21 mouse cellular contexts compared by ENCODE assay signal in genomic region chr14:117923667-117924066, GRCm38 (mm10).
DNase-seq lines count a peak whose midpoint lies in the region; ATAC-seq and TF ChIP-seq lines count a peak whose summit lies in the region.
"Had no signal": no experiment of that assay in that cellular context is flagged by ENCODE, and none has a peak within 500 bp of the region (broad histone marks: within the 10 kb centered on the region; RNA-seq: fewer than 3 reads in every experiment).

No protein-coding gene starts in this region.

- H3K36me3 ChIP-seq in forebrain, postnatal 0 days (ENCODE audit: insufficient read depth) = no peaks in the 10 kb centered on the region
- no peaks in the 10 kb centered on the region for H3K36me3 ChIP-seq in forebrain, embryonic 10.5 days (replicated peaks)
- no peaks in the 10 kb centered on the region for H3K36me3 ChIP-seq in intestine, postnatal 0 days (ENCODE audit: control insufficient read depth, insufficient read depth)
- no peaks in the 10 kb centered on the region for H3K36me3 ChIP-seq in intestine, embryonic 15.5 days
- H3K36me3 ChIP-seq: forebrain, embryonic 15.5 days; heart, embryonic 13.5 days; limb, embryonic 15.5 days; stomach, embryonic 15.5 days had no signal

- WGBS in forebrain, postnatal 0 days = 81% methylated on average over 8 of the region's 8 CpGs
- WGBS in forebrain, embryonic 10.5 days = 76% methylated on average over 8 of the region's 8 CpGs
- 87% methylated on average over 8 of the region's 8 CpGs for WGBS in intestine, postnatal 0 days
- 82% methylated on average over 8 of the region's 8 CpGs for WGBS in intestine, embryonic 15.5 days

- 0 out of 2 replicates have a peak, but pooled peaks have one; percentile 30 for TF ChIP-seq CTCF in forebrain, postnatal 0 days (IDR thresholded peaks at IDR 0.05; ENCODE audit: low read depth)
- TF ChIP-seq CTCF in intestine, postnatal 0 days (IDR thresholded peaks at IDR 0.05; ENCODE audit: low read depth) = 0 out of 2 replicates have a peak, but pooled peaks have one; percentile 10

- no peaks in the 10 kb centered on the region for H3K9me3 ChIP-seq in forebrain, postnatal 0 days (ENCODE audit: low read length)
- no peaks in the 10 kb centered on the region for H3K9me3 ChIP-seq in forebrain, embryonic 10.5 days
- no peaks in the 10 kb centered on the region for H3K9me3 ChIP-seq in intestine, postnatal 0 days (ENCODE audit: control insufficient read depth)
- H3K9me3 ChIP-seq in intestine, embryonic 15.5 days = no peaks in the 10 kb centered on the region
- H3K9me3 ChIP-seq: forebrain, embryonic 15.5 days; heart, embryonic 13.5 days; limb, embryonic 15.5 days; stomach, embryonic 15.5 days had no signal

- H3K4me2 ChIP-seq in forebrain, postnatal 0 days (ENCODE audit: low read depth) = no peak overlapping the region
- no peak overlapping the region for H3K4me2 ChIP-seq in intestine, postnatal 0 days (replicated peaks; ENCODE audit: low read depth)
- no peak overlapping the region for H3K4me2 ChIP-seq in intestine, embryonic 15.5 days (replicated peaks)
- H3K4me2 ChIP-seq: forebrain, embryonic 15.5 days; heart, embryonic 13.5 days; limb, embryonic 15.5 days; stomach, embryonic 15.5 days had no signal

- H3K4me3 ChIP-seq in forebrain, postnatal 0 days (ENCODE audit: low read depth, low read length) = no peak overlapping the region
- H3K4me3 ChIP-seq in forebrain, embryonic 10.5 days = no peak overlapping the region
- no peak overlapping the region for H3K4me3 ChIP-seq in intestine, postnatal 0 days (ENCODE audit: low read depth, low read length)
- no peak overlapping the region for H3K4me3 ChIP-seq in intestine, embryonic 15.5 days (replicated peaks)
- H3K4me3 ChIP-seq: forebrain, embryonic 15.5 days; heart, embryonic 13.5 days; limb, embryonic 15.5 days; stomach, embryonic 15.5 days had no signal

- no peak for ATAC-seq in forebrain, postnatal 0 days
- no peak for ATAC-seq in intestine, postnatal 0 days
- no peak for ATAC-seq in intestine, embryonic 15.5 days
- ATAC-seq: forebrain, embryonic 15.5 days; liver, postnatal 0 days; Patski had no signal

- no peaks in the 10 kb centered on the region for H3K27me3 ChIP-seq in forebrain, postnatal 0 days (ENCODE audit: insufficient read depth, low read length)
- no peaks in the 10 kb centered on the region for H3K27me3 ChIP-seq in forebrain, embryonic 10.5 days (ENCODE audit: poor library complexity, severe bottlenecking)
- H3K27me3 ChIP-seq in intestine, postnatal 0 days (replicated peaks; ENCODE audit: control insufficient read depth, insufficient read depth, low read length) = no peaks in the 10 kb centered on the region
- H3K27me3 ChIP-seq in intestine, embryonic 15.5 days (replicated peaks) = no peaks in the 10 kb centered on the region
- H3K27me3 ChIP-seq: forebrain, embryonic 15.5 days; Patski; stomach, embryonic 15.5 days had no signal

- H3K27ac ChIP-seq in forebrain, postnatal 0 days (ENCODE audit: low read depth, low read length) = no peak overlapping the region
- H3K27ac ChIP-seq in forebrain, embryonic 10.5 days = no peak overlapping the region
- H3K27ac ChIP-seq in intestine, postnatal 0 days (ENCODE audit: low read depth, low read length) = no peak overlapping the region
- no peak overlapping the region for H3K27ac ChIP-seq in intestine, embryonic 15.5 days
- H3K27ac ChIP-seq: forebrain, embryonic 15.5 days; heart, embryonic 13.5 days; limb, embryonic 15.5 days; stomach, embryonic 15.5 days had no signal

- H3K4me1 ChIP-seq in forebrain, postnatal 0 days (ENCODE audit: insufficient read depth) = peaks cover 6% of the 10 kb centered on the region
- peaks cover 28% of the 10 kb centered on the region for H3K4me1 ChIP-seq in forebrain, embryonic 10.5 days
- no peaks in the 10 kb centered on the region for H3K4me1 ChIP-seq in intestine, postnatal 0 days (replicated peaks; ENCODE audit: control insufficient read depth, insufficient read depth, low read length)
- no peaks in the 10 kb centered on the region for H3K4me1 ChIP-seq in intestine, embryonic 15.5 days (replicated peaks)
- H3K4me1 ChIP-seq: forebrain, embryonic 15.5 days; heart, embryonic 13.5 days; stomach, embryonic 15.5 days had no signal

- DNase-seq in forebrain, postnatal 0 days = no peak
- no peak for DNase-seq in forebrain, embryonic 10.5 days (ENCODE audit: extremely low spot score, low spot score)
- DNase-seq in right cerebral cortex, adult 18-20 months = peak; percentile 52
- no peak for DNase-seq in right cerebral cortex, postnatal 25 days
- DNase-seq in gastrocnemius, adult 8-10 months (ENCODE audit: low spot score in 2 of 2) = no peak
- DNase-seq in kidney, adult 9 months = no peak
- DNase-seq: cerebellum, adult 11 months; cerebellum, postnatal 25 days; gastrocnemius, postnatal 36 days; kidney, adult 8-10 months; kidney, postnatal 4 days; liver, postnatal 0 days; spleen, adult 18-20 months; thymus, postnatal 14 days had no signal

- no peak overlapping the region for H3K9ac ChIP-seq in forebrain, postnatal 0 days
- no peak overlapping the region for H3K9ac ChIP-seq in intestine, postnatal 0 days (ENCODE audit: low read depth, low read length)
- H3K9ac ChIP-seq in intestine, embryonic 15.5 days = no peak overlapping the region
- H3K9ac ChIP-seq: forebrain, embryonic 15.5 days; heart, embryonic 13.5 days; limb, embryonic 15.5 days; liver, postnatal 0 days; stomach, embryonic 15.5 days had no signal
